Mouse (Mus musculus): ENCODE measurements at regions not wholly inside any gene's neighbourhood (a gene's known extent, or its start where the extent isn't known, plus 50 kb on each side); places are given as distances from the start of the nearest gene placed in this dataset.
"Not testable (repeated sequence)": the region's sequence is repeated elsewhere in the genome, so short reads cannot be mapped to it uniquely, and the experiment has no call there.

DNA sequence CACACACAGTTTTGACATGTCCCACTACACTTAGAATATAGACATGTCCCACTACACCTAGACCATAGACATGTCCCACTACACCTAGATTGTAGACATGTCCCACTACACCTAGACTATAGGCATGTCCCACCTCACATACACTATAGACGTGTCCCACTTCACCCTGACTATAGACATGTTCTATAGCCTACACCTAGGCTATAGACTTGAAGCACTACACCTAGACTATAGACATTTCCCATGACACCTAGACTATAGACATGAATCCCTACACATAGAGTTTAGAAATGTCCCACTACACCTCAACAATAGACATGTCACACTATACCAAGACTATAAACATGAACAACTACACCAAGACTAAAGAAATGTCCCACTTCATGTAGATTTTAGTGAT, 2580.9 kb downstream of the Gm37988 start:
- DNase-seq (ENCODE audit: low spot score), result no peak

DNA sequence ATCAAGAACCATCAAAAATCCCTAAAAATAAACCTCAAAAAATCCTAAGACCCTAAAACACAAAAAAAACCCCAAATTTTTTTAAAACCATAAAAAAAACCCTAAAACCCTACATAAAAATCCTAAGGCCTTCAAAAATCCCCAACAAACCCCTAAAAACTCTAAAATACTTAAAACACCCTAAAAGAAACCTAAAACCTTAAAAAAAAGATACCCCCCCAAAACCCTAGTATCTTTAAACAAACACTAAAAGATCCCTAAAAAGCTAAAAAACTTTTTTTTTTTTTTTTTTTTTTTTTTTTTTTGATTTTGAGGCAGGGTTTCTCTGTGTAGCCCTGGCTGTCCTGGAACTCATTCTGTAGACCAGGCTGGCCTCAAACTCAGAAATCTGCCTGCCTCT, 2585.8 kb downstream of the Gm37988 start:
- DNase-seq (ENCODE audit: low spot score), result no peak

DNA sequence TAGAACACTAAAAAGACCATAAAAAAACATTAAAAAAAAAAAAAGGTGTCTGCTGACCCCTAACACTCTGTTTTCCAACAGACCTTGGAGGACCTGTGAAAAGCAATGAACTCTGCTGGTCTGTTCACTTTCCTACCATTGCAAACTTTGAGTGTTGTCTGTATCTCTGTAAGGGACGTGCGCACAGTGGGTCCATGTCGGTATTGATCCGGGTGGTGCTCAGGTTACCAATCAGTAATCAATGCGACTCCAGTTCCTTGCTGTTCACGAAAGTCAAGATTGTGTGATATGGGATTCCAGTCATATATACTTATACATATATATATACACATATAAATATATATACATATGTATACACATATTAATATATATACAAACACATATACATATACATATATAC, 2586.5 kb downstream of the Gm37988 start:
- no peak for DNase-seq (ENCODE audit: low spot score)

DNA sequence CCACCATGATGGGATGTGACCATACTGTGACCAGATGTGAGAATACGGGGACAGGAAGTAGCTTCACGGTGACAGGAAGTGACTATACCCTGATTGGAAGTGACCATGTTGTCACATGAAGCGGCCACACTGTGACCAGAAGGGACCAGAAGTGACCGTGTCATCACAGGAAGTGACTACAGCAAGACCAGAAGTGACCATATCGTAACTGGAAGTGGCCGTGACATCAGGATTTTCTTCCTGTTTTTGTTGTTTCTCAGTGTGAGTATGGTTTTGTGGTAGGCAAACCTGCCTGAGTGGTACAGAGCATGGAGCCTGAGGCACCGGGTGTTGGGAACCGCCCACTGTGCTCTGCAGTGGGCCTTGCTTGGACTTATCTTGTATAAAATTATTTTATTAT, 2587.8 kb downstream of the Gm37988 start:
- DNase-seq (ENCODE audit: low spot score), result no peak

DNA sequence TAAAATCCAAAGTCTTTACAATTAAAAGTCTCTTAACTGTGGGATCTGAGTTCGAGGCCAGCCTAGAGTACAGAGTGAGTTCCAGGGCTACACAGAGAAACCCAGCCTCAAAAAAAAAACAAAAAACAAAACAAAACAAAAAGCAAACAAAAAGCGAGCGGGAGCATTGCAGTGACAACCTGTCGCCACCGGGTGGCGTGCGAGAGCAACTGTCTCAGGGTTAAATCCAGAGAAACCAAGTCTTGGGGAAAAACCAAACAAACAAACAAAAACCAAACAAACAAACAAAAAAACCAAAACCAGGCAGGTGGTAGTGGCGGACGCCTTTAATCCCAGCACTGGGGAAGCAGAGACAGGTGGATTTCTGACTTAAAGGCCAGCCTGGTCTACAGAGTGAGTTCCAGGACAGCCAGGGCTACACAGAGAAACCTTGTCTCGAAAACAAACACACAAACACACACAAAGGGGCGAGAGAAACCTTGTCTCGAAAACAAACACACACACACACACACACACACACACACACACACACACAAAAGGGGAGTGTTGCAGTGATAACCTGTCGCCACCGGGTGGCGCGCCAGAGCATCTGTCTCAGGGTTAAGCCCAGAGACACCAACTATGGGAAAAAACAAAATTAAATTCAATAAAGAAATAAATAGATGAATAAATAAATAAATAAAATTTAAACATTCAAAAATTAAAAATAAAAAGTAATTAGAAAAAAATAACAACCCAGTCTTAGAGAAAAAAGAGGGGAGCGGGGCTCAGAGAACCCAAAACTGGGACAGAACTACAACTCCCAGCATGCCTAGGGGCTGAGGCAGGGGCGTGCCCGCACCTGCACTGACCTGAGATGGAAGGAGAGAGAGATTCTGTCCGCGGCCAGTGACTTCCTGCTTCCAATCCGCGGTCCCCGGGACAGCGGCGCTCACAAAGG, 2589.4 kb downstream of the Gm37988 start:
- DNase-seq (ENCODE audit: low spot score), result peak; percentile 33

DNA sequence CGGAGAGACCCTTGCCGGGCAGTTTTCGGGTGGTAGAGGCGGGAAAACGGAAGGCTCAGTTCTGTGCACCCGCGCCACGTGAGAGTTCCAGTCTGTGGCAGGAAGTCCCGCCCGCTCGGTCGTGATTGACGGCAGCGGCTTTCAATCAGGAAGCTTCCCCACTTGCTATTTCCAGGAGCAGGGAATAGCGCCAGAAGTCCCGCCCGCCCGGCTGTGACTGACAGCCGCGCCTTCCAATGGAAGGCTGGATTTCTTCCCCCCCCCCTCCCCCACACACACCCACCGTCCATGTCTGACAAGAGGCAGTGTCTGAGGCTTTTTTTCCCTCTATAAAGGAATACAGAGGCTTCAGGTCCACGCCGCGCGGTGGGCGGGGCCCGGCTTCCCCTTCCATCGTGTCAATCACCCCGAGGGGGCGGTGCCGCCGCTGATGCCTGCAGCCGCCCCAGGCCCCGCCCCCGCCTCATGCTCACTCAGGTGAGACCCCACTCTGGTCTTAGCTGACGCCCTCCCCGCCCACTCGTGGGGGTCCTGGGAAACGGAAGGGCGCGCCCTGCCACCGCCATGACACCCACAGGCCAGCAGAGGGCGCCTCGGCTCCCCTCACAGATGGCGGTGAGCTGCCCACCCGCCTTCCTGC, 2590.2 kb downstream of the Gm37988 start:
- DNase-seq (ENCODE audit: low spot score), result peak; percentile 94

DNA sequence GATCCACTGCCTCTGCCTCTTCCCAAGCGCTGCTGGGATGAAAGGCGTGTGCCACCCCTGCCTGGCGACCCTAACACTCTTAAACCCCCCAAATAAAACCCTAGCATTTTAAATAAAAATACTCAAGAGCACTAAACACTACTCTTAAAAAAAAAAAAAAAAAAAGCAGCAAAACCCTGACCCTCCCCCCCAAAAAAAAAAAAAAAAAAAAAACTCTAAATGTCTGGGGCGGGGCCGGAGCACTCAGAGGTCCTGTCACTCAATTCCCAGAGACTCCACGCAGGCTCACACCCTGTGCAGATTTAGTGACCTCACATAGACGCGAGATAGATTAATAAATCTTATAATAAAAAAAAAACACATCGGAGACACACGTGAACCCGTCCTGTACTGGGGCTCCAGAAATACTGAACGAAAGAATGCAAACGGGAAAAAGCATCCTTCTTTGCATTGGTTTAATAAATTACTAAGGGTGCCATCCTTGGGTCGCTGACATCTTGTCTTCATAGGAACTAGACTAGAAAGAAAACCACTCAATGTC, 2591.1 kb downstream of the Gm37988 start:
- no peak for DNase-seq (ENCODE audit: low spot score)

DNA sequence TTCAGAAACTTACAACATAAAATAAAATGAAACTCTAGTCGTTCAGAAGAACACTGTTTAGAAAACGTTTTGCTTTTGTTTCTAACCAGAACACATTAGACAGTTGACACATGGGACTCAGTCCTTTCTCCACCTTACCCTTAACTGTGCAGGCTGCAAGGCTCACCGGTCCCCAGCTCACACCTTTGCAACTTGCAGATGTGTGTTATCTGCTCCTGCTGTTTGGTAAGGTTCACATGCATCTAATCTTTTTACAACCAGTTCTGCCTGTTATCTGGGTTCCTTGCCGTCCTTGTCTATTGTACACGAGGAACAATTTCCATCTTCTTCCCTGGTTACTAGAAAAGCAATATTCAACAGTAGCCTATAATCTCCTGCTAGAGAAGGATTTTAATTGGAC, 2598.0 kb downstream of the Gm37988 start:
- DNase-seq (ENCODE audit: low spot score), result not testable (repeated sequence)

DNA sequence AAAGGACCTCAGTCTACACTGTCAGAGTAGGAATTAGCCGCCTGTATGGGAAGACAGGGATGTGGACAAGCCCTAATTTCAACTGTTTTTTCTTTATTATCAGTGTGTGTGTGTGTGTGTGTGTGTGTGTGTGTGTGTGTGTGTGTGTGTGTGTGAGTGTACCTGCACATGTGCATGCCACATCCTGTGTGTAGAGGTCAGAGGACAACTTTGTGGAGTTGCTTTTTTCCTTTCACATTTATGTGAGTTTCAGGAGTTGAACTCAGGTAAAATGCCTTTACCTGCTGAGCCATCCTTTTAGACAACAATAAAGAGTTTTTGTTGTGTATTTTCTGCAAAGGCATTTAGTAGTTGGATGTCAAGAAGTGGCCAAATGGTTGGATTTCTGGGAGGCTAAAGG, 2606.8 kb downstream of the Gm37988 start:
- no peak for DNase-seq (ENCODE audit: low spot score)

DNA sequence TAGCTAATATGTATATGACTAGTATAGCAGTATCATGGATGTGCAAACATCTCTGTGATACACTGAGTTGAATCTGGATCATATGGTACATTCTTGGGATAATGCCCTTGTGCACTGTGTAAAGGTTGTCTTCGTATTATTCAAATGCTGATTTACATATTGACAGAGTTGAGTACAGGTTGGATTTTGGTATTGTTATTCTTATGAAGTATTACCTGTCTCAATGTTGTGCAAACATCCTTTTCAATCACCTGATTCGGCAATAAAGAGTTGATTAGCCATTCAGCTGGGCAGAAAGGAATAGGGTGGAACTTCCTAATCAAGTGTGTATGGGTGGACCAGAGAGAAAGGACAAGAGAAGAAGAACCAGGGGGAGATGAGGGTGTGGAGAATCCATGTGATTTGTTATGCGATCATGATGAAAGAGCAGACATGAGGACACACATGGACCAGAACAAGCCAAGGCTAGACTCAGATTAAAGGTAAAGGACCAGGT, 2644.0 kb downstream of the Gm37988 start:
- no peak for DNase-seq (ENCODE audit: low spot score)

DNA sequence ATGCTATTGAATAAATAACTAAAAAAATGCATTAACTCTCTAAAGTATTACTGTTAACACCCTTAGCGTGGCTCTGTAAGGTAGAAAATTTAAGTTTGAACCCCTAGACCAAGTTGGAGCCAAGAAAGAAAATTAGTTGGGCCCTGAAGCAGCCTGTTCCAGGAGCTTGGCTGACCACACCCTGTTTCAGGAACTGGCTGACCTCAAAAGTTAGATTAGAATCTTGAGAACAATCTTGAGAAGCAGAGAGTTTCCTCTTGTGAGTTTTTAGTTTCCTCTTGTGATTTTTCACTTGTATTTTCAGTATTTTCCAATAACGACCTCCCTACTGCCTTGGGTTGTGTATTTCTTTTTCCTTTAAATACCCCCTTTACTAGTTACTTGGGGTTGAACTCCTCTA, 2647.2 kb downstream of the Gm37988 start:
- DNase-seq (ENCODE audit: low spot score), result no peak

DNA sequence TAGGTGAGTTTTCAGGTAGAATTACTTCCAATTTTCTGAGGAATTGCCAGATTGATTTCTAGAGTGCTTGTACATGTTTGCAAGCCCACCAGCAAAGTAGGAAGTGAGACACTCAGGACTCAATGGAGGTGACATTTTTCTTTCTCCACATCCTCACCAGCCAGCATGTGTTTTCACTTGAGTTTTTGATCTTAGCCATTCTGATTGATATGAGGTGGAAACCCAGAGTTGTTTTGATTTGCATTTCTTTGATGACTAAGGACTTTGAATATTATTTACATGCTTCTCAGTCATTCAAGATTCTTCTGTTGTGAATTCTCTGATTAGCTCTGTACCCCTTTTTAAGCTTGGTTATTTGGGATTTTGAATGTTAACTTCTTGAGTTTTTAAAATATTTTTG, 2650.2 kb downstream of the Gm37988 start:
- no peak for DNase-seq (ENCODE audit: low spot score)

DNA sequence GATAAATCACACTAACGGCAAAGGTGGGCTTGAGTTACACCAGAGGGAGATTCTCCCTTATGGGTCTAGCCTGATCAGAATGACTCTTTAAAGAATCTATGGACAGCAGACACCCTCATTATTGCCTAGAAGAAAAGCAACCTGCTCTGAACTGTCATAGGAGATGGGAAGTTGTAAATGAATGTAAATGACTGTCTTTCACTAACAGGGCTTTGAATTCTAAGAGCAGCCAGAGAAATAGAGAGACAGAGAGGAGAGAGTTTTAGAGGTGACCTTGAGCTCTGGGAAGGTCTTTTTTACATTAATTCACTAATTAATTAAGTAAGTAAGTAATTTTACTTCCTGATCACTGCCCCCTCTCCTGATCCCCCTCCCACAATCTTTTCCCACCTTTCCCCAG, 2686.4 kb downstream of the Gm37988 start:
- DNase-seq (ENCODE audit: low spot score), result no peak

DNA sequence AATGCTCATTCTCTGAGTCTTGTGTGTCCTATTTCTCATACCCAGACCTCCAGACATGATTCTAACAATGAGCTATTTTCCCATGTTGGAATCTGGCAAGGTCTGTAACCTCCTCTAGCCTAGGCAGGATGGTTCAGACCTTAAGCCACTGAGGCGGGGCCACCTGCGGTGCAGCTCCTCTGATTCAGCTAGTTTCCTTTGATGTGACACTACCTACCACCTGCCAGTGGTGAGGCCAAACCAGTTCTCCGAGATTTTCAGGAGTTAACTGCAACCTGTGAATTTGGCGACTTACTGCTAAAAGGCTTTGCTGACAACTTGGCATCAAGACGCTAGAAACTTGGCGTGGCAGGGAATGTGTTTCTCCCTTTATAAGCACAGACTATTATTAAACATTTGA, 2691.3 kb downstream of the Gm37988 start:
- DNase-seq (ENCODE audit: low spot score), result no peak

DNA sequence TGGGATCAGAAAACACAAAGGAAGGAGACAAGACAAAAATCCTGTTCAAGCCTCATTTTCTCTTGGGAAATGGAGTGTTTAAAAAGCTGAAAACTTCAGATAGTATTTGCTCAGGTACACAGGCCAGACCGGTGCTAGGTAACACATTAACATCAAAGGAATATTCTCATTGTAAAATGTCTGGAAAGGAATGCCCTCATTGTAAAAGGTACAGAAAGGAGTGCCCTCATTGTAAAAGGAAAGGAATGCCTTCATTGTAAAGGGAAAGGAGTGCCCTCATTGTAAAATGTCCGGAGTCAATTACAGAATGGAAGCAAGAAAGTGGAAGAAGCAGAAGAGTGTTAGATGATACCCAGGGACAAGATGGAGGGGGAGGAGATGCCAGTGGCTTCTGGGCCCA, 2694.7 kb downstream of the Gm37988 start:
- DNase-seq (ENCODE audit: low spot score), result no peak

DNA sequence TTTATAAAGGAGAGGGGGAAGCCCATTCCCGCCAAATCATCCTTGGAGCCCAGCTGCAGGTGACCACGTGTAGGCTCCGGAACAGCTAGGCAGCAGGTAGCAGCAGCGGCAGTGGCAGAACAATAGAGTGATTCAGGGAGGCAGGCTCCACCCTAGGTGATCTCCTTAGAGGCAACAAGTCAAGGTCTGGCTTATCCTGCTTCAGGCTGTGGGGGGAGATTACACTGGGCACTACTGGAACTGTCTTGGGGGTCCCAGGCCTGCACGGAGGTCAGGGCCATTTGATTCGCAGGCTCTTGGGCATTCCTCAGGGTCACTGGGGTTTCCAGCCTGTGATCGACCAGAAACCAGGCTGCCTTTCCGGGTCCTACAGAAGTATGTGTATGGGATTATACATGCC, 2711.1 kb downstream of the Gm37988 start:
- DNase-seq (ENCODE audit: low spot score), result no peak

DNA sequence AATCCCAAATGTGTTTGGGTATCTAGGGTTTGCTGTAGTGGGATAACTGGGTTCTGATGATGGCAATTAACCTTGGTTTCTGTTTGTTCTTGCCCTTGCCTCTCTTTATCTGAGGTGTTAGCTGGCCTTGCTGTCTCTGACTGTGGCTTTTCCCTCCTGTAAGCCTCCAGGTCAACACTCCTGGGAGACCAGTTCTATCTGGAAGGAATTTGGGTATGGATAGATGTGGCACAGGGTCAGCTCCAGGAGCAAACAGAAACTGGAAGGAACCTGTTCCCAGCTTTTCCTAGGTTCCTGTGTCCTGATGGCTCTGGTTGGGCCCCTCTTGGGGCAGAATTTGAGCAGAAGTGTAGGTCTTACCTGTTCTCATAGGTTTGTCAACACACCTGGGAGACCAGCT, 2725.8 kb downstream of the Gm37988 start:
- DNase-seq (ENCODE audit: low spot score), result no peak

DNA sequence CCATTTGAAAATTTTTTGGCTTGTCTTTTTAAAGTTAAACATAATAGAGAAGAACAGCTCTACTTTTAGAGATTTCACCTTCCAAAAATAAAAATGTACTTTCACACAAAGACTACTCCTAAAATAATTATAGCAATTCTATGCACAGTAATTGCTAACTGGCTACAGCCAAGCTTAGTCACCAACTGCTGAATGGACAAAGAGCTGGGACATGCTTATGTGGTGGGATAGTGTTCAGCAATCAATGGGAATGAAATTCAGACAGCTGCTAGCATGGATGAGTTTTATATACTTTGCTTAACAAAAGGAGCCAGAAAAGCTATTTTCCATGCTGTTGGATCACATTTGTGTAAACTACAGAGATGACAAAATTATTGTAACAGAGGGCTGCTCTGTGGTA, 2727.5 kb downstream of the Gm37988 start:
- no peak for DNase-seq (ENCODE audit: low spot score)

DNA sequence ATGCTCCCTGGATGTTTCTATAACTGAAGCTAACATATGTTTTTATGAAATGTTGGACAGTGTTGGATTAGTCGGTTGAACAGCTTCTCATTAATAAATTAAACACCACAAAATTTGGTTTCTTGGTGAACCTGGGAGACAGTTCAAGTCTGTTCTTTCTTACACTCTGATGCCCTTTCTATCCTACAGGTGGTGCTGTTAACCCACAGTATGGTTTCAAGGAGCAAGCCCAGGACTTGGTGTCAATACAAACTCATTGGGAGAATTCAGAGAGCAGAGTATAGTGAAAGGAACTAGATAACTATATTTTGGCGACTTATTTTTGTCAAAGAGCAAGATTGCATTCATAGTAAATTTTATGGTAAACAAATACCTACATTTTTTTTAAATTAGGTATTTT, 2735.8 kb downstream of the Gm37988 start:
- DNase-seq (ENCODE audit: low spot score), result no peak

DNA sequence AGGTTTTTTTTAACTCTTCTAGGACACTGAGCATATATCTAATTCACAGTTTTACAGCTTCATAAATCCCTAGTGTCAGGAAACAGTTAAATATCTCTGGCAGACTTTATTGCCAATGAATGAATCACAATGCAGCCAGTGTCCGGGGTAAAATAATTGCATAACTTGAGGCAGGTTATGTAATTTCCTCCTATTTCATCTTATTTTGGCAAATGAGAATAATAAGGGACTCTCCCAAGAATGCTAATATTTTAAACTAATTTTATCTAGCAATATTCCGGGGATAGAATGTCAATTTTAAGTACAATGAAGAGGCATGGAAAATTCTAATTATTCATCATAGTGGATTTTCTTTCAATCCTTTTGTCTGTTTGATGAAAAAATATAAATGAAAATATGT, 2740.6 kb downstream of the Gm37988 start:
- DNase-seq (ENCODE audit: low spot score), result no peak

DNA sequence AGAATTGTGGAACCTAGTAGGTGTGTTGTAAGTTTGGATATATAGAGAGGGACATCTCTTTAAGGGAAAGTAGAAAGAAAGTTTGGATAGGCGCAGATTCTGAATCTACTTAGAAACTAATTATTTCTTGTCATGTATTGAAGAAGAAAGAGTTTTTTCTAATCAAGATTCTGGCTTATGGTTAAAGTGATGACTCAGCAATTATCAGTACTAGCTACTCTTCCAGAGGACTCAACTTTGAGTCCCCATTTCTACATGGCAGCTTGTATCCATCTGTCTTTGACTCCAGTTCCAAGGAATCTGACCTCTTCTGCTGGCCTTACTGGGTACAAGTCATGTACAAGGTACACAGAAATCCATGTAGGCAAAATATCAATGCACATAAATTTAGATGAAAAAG, 2767.1 kb downstream of the Gm37988 start:
- no peak for DNase-seq (ENCODE audit: low spot score)

DNA sequence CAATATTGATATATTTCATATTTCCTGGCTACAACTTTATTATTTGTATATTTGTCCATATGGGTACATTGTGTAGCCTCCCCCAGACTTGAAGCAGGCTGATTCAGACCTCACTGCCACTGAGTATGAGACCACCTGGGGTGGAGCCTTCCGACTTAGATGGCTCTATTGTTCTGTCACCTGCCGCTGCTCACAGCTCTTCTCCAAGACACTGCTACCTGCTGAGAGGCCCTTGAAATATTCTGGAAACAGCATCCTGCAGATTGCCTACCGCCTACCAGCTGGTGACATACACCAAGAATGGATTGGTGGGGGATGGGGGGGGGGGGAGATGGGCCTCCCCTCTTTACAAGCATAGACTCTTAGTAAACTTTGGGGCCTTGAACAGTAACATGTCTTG, 2778.7 kb downstream of the Gm37988 start:
- no peak for DNase-seq (ENCODE audit: low spot score)

DNA sequence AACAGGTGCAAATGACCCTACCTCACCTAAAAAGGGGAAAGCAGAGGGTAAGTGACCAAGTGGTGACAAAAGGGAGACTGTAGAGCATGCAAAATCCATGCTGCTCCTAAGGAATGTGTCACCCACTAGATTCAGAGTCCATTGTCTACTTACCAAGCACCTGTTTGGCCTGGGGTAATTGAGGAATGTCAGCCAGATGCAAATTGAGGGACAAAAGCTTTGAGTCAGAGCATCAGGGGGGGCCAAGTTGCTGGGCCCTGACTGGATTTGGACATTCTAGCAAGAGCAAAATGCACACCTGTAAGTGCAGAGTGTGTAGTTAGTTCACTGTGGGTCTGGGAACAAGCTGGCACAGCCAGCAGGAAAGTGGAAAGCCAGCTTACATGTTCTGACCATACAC, 2783.6 kb downstream of the Gm37988 start:
- no peak for DNase-seq (ENCODE audit: low spot score)
